Mouse (Mus musculus): ENCODE data around the gene Gm156.

DNA sequence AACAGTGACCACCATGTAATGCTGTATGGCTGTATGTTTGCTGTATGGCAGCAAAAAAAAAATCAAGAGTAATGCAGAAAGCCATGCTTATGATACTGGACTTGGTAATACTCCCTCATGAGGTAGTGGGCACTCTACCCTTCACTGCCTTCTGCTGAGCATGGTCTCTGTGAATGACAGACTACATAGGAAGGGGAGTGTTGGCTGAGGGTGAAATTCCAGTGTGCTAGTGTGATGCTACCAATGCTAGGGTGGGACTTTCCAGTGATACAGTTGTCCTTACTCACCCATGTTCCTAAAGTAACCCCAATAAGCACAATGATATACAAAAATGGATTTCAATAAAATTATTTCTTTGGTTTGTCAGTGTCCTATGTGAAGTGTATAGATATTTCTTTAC lies 47.7 kb downstream of the Gm156 start:
- TF ChIP-seq HCFC1 (IDR thresholded peaks at IDR 0.05; ENCODE audit: borderline replicate concordance, insufficient read depth, low read length) (no peak), MAFK (IDR thresholded peaks at IDR 0.05; ENCODE audit: insufficient read depth, low read depth, low read length) (no peak), ZNF384 (IDR thresholded peaks at IDR 0.05; ENCODE audit: low read depth, low read length) (no peak)
